Mouse (Mus musculus): ENCODE results near the gene Gm10840. TPM values are rescaled to one million over a fixed set of nuclear protein-coding genes. Genes with fewer than 3 reads are reported as not detected.
"Not testable (repeated sequence)": the region's sequence is repeated elsewhere in the genome, so short reads cannot be mapped to it uniquely, and the experiment has no call there.

The Gm10840 gene
- not detected in 2 replicates for total RNA-seq (2017)

GRCm38 (mm10) chr11:106160841-106161721 lies at the start of gene Gm10840, which contains the start of gene Limd2:
Gm10840 (plus strand) TSS chr11:106160850.
Limd2 (minus strand) TSS chr11:106160860.
- ATAC-seq (replicated peaks; ENCODE audit: low read depth, poor library complexity, severe bottlenecking), result peak; percentile 23

GRCm38 (mm10) chr11:106111688-106112087 lies 49.0 kb upstream of the Gm10840 start:
- no peak for ATAC-seq (replicated peaks; ENCODE audit: low read depth, poor library complexity, severe bottlenecking)

DNA sequence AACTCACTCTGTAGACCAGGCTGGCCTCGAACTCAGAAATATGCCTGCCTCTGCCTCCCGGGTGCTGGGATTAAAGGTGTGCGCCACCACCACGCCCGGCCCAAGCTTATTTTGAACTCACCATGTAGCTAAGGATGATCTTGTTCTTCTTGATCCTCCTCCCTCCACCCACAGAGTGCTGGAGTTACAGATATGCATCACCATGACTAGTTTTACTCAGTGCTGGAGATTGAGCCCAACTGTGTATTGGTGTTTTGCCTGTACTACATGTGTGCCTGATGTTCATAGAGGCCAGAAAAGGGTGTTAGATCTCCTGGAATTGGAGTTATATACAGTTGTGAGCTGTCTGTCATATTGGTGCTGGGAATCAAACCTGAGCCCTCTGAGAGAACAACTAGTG lies 38.4 kb upstream of the Gm10840 start:
- ATAC-seq (replicated peaks; ENCODE audit: low read depth, poor library complexity, severe bottlenecking), result no peak

GRCm38 (mm10) chr11:106122736-106123135 lies 37.9 kb upstream of the Gm10840 start:
- peak; percentile 97 for ATAC-seq (replicated peaks; ENCODE audit: low read depth, poor library complexity, severe bottlenecking)

GRCm38 (mm10) chr11:106124784-106125183 lies 35.9 kb upstream of the Gm10840 start:
- ATAC-seq (replicated peaks; ENCODE audit: low read depth, poor library complexity, severe bottlenecking), result no peak

DNA sequence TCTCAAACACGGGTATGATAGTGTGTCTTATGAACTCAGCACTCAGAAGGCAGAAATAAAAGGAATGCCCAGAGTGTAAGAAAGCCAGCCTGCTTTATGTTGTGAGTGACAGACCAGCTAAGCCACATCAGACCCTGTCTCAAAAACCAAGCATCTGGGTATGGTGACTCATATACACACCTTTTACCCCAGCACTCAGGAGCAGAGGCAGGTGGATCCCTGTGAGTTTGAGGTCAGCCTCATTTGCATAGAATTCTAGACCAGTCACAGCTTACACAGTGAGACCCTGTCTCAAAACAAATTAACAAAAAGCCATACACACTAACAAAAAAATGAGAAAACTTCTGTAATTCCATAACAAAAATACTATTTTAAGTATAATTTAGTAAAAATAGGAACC lies 34.8 kb upstream of the Gm10840 start:
- ATAC-seq (replicated peaks; ENCODE audit: low read depth, poor library complexity, severe bottlenecking), result no peak

- ATAC-seq (replicated peaks; ENCODE audit: low read depth, poor library complexity, severe bottlenecking), result not testable (repeated sequence)
Observed at GRCm38 (mm10) chr11:106126727-106127373, 33.8 kb upstream of the Gm10840 start.

DNA sequence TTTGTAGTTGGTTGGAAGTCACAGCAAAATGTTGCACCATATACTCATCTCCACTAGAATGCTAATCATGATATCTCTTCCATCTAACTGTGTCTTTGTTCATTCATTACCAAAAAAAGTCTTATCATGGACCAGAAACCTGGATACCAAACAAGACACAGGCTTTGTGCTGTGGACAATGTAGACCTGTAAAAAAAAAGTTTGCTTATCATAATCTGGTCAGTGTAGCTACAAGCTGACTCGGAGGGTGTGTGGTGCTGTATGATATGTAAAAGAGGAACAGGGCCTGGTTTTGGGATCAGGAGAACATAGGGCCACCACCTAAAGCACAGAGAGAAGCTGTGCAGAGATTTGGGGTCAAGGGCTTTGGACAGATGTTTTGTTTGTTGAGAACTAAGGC lies 31.2 kb upstream of the Gm10840 start:
- peak; percentile 79 for ATAC-seq (replicated peaks; ENCODE audit: low read depth, poor library complexity, severe bottlenecking)

- no peak for ATAC-seq (replicated peaks; ENCODE audit: low read depth, poor library complexity, severe bottlenecking)
Observed at GRCm38 (mm10) chr11:106132516-106132915, 28.1 kb upstream of the Gm10840 start.

- peak; percentile 94 for ATAC-seq (replicated peaks; ENCODE audit: low read depth, poor library complexity, severe bottlenecking)
Observed at GRCm38 (mm10) chr11:106134580-106135528, 25.8 kb upstream of the Gm10840 start.

DNA sequence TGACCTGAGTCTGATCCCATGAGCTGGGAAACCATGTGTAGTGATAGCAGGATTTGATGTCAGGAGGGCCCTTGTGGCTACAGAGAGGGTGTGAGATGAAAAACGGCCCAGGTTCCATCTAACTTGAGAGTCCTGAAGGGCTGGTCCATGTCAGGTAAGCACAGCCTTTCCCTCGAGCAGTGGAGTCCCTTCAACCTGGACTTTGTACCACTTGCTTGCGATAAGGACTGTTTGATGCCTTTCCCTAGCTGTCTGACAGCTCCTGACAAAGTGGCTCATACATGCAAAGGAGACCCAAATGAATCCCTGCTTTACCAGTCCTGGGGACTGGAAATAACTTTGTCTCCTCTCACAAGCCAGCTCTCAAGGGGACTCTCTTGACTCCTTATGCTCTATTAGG lies 9.4 kb upstream of the Gm10840 start:
- ATAC-seq (replicated peaks; ENCODE audit: low read depth, poor library complexity, severe bottlenecking), result no peak

GRCm38 (mm10) chr11:106152132-106152531 lies 8.5 kb upstream of the Gm10840 start:
- ATAC-seq (replicated peaks; ENCODE audit: low read depth, poor library complexity, severe bottlenecking), result no peak

- no peak for ATAC-seq (replicated peaks; ENCODE audit: low read depth, poor library complexity, severe bottlenecking)
Observed at GRCm38 (mm10) chr11:106154091-106154490, 6.6 kb upstream of the Gm10840 start.

DNA sequence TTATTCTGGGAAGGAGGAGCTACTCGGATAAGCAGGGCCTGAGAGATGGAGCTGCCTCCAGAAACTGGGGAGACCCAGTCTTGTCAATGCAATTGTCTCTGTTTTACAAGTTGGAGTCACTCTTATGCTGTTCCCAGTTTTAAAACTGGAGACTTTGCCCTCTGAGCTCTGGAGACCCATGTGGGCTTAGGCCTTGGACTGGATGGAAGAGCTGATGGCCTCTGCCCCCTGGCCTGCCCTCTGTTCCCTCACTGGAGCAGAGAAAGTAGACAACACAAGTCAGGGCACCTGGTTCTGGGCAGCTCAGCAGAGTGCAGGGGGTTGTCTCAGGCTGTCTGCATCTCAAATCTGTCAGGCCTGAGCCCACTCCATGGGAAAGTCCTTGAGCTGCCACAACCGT lies 5.9 kb upstream of the Gm10840 start:
- no peak for ATAC-seq (replicated peaks; ENCODE audit: low read depth, poor library complexity, severe bottlenecking)

- ATAC-seq (replicated peaks; ENCODE audit: low read depth, poor library complexity, severe bottlenecking), result no peak
Observed at GRCm38 (mm10) chr11:106155761-106156160, 4.9 kb upstream of the Gm10840 start.

- ATAC-seq (replicated peaks; ENCODE audit: low read depth, poor library complexity, severe bottlenecking), result no peak
Observed at GRCm38 (mm10) chr11:106156257-106156656, 4.4 kb upstream of the Gm10840 start.

DNA sequence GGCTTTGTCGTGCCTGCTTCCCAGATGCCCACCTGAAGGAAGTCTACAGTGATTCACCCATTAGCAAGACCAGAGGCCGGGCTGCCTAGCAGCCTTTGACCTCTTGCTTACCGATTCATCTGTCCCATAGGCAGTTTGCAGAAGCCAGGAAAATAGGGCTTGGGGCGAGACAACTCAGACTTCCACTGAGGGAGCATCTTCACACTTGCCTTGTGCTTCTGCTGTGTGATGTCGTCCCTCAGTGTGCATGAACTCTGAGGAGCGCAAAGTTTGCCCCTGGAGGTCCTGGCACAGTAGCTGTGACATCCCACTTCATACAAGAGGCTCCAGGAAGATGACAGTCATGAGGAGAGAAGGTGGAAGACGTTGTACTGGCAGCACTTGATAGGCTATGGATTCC lies 3.5 kb upstream of the Gm10840 start:
- no peak for ATAC-seq (replicated peaks; ENCODE audit: low read depth, poor library complexity, severe bottlenecking)

- ATAC-seq (replicated peaks; ENCODE audit: low read depth, poor library complexity, severe bottlenecking), result peak; percentile 19; the same call in 1 of the 2 replicates
Observed at GRCm38 (mm10) chr11:106158081-106158929, 2.3 kb upstream of the Gm10840 start.

GRCm38 (mm10) chr11:106158930-106159215 lies 1.8 kb upstream of the Gm10840 start:
- no peak for ATAC-seq (replicated peaks; ENCODE audit: low read depth, poor library complexity, severe bottlenecking)
